Mouse (Mus musculus) kidney, postnatal 0 days (tissue): ENCODE results near the gene Nprl2. TPM values are rescaled to one million over a fixed set of nuclear protein-coding genes. Genes with fewer than 3 reads are reported as not detected.

ENCODE experiments used
- ATAC-seq: fragments of 200-750 bp; cut with Nextera tagmentation; replicated peaks from 2 replicates; pipeline ENCODE4 v1.8.0; 2017; ENCODE audit warnings: low read depth, moderate number of reproducible peaks, moderate TSS enrichment, moderate library complexity; ENCODE audit not compliant: low FRiP score
- DNase-seq: peaks from one replicate; pipeline ENCODE4 v3.0.0-alpha.2; 2016; ENCODE audit warnings: low spot score
- H3K27ac ChIP-seq: fragments of 300-500 bp; sonication (generic); 2 replicates; pipeline ENCODE4 v1.5.1; 2014; ENCODE audit warnings: mild to moderate bottlenecking
- H3K27me3 ChIP-seq: fragments of 300-500 bp; sonication (generic); 2 replicates; pipeline ENCODE4 v1.6.1; 2014; ENCODE audit warnings: low read length, mixed read lengths; ENCODE audit not compliant: insufficient read depth
- H3K36me3 ChIP-seq: fragments of 300-500 bp; sonication (generic); 2 replicates; pipeline ENCODE4 v1.6.1; 2014; ENCODE audit warnings: low read length, mixed read lengths; ENCODE audit not compliant: insufficient read depth
- H3K4me1 ChIP-seq: fragments of 300-500 bp; sonication (generic); replicated peaks from 2 replicates; pipeline ENCODE4 v1.6.1; 2014; ENCODE audit warnings: antibody characterized with exemption, low read length, mixed read lengths; ENCODE audit not compliant: insufficient read depth
- H3K4me2 ChIP-seq: fragments of 300-500 bp; sonication (generic); 2 replicates; pipeline ENCODE4 v1.6.1; 2014; ENCODE audit warnings: mild to moderate bottlenecking, low read length, moderate library complexity, mixed read lengths
- H3K4me3 ChIP-seq: fragments of 300-500 bp; sonication (generic); replicated peaks from 2 replicates; pipeline ENCODE4 v1.5.1; 2014; ENCODE audit warnings: low read depth, low read length
- H3K9ac ChIP-seq: fragments of 300-500 bp; sonication (generic); 2 replicates; pipeline ENCODE4 v1.6.1; 2014; ENCODE audit warnings: low read depth, low read length
- H3K9me3 ChIP-seq: fragments of 300-500 bp; sonication (generic); replicated peaks from 2 replicates; pipeline ENCODE4 v1.6.1; 2016; ENCODE audit warnings: low read length, inconsistent platforms, mixed read lengths
- CTCF ChIP-seq: IDR thresholded peaks from 2 replicates; pipeline ENCODE4 v1.5.1; 2016; ENCODE audit warnings: antibody characterized with exemption, low read depth, mild to moderate bottlenecking, moderate library complexity
- WGBS: fragments of 180-500 bp; shearing (Covaris S2); extraction: QIAGEN DNeasy Blood & Tissue Kit; methylation state at CpG from one replicate; pipeline ENCODE4 v1.1.7; 2014; 5-methylcytosine and 5-hydroxymethylcytosine counted together
- polyA plus RNA-seq: library from polyadenylated mRNA; unstranded; fragments of >200 nt; fragmentation: Nextera tagmentation; extraction: Ambion mirVana; gene quantifications from 2 replicates; pipeline ENCODE4 v1.2.1, GENCODE M21; 2015

Gene Nprl2
- polyA plus RNA-seq, 1 experiment from 2014 or later, result 43.8 TPM

- no peak overlapping the region for H3K27ac ChIP-seq
- no peaks in the 10 kb centered on the region for H3K9me3 ChIP-seq
- peaks cover 34% of the 10 kb centered on the region for H3K36me3 ChIP-seq
- WGBS, result 72% methylated on average over 8 of the region's 8 CpGs
- no peak for DNase-seq
- no peaks in the 10 kb centered on the region for H3K27me3 ChIP-seq
- no peaks in the 10 kb centered on the region for H3K4me1 ChIP-seq
- no peak overlapping the region for H3K4me3 ChIP-seq
- no peak for TF ChIP-seq CTCF
- H3K9ac ChIP-seq, result no peak overlapping the region
- ATAC-seq, result no peak
- no peak overlapping the region for H3K4me2 ChIP-seq
Measured at GRCm38 (mm10) chr9:107594281-107595062, 52.4 kb downstream of the Nprl2 start.

Other genes starting within 250 kb of the Nprl2 start
- 26.2 and 30.5 TPM in 2 replicates for gene Cish, start 246.2 kb upstream of the Nprl2 start, polyA plus RNA-seq
- gene Hemk1, start 203.9 kb upstream of the Nprl2 start, polyA plus RNA-seq, result 10.1 and 11.5 TPM in 2 replicates
- gene 6430571L13Rik, start 201.6 kb upstream of the Nprl2 start, polyA plus RNA-seq, result 2.0 and 2.2 TPM in 2 replicates
- 0.64 TPM in 2 replicates for gene Cacna2d2, start 142.6 kb upstream of the Nprl2 start, polyA plus RNA-seq
- 53.2 and 54.7 TPM in 2 replicates for gene Tmem115, start 8.3 kb upstream of the Nprl2 start, polyA plus RNA-seq
- 50.1 and 53.9 TPM in 2 replicates for gene Cyb561d2, start within 50 bp of the Nprl2 start, polyA plus RNA-seq
- 6.7 and 7.9 TPM in 2 replicates for gene Zmynd10, start 5.1 kb downstream of the Nprl2 start, polyA plus RNA-seq
- 49.8 and 53.6 TPM in 2 replicates for gene Rassf1, start 9.3 kb downstream of the Nprl2 start, polyA plus RNA-seq
- 52.1 and 53.0 TPM in 2 replicates for gene Tusc2, start 21.0 kb downstream of the Nprl2 start, polyA plus RNA-seq
- gene Hyal2, start 25.7 kb downstream of the Nprl2 start, polyA plus RNA-seq, result 87.7 and 88.8 TPM in 2 replicates
- 5.0 and 6.0 TPM in 2 replicates for gene Hyal1, start 34.7 kb downstream of the Nprl2 start, polyA plus RNA-seq
- 20.3 and 22.3 TPM in 2 replicates for gene Naa80, start 36.7 kb downstream of the Nprl2 start, polyA plus RNA-seq
- 1.3 and 2.0 TPM in 2 replicates for gene Hyal3, start 38.6 kb downstream of the Nprl2 start, polyA plus RNA-seq
- gene Ifrd2, start 45.4 kb downstream of the Nprl2 start, polyA plus RNA-seq, result 28.9 and 29.9 TPM in 2 replicates
- 30.5 and 33.3 TPM in 2 replicates for gene Sema3b, start 67.0 kb downstream of the Nprl2 start, polyA plus RNA-seq
- gene Gnai2, start 93.1 kb downstream of the Nprl2 start, polyA plus RNA-seq, result 351 and 359 TPM in 2 replicates
- 12.9 and 14.7 TPM in 2 replicates for gene Slc38a3, start 127.3 kb downstream of the Nprl2 start, polyA plus RNA-seq
- gene Gnat1, start 137.5 kb downstream of the Nprl2 start, polyA plus RNA-seq, result 0.89 and 1.2 TPM in 2 replicates
- gene Sema3f, start 168.2 kb downstream of the Nprl2 start, polyA plus RNA-seq, result 16.2 and 17.3 TPM in 2 replicates
- gene Rbm5, start 228.8 kb downstream of the Nprl2 start, polyA plus RNA-seq, result 108 and 113 TPM in 2 replicates